Mouse (Mus musculus) kidney, adult 2 months (tissue): Measurements from ENCODE around the gene Hip1. TPM values are rescaled to one million over a fixed set of nuclear protein-coding genes. Genes with fewer than 3 reads are reported as not detected.

ENCODE experiments used
- DNase-seq: peaks from one replicate; pipeline ENCODE4 v3.0.0; 2021
- H3K27ac ChIP-seq: fragments of 200-500 bp; 2 replicates; pipeline ENCODE4 v1.5.1; 2012; ENCODE audit warnings: low read depth, low read length, control low read depth, inconsistent platforms; ENCODE audit not compliant: insufficient read depth
- H3K27me3 ChIP-seq: fragments of 200-500 bp; replicated peaks from 2 replicates; pipeline ENCODE4 v1.6.1; 2012; ENCODE audit warnings: mild to moderate bottlenecking, moderate library complexity, low read length, inconsistent platforms; ENCODE audit not compliant: control insufficient read depth, insufficient read depth
- H3K36me3 ChIP-seq: fragments of 200-500 bp; 2 replicates; pipeline ENCODE4 v1.6.1; 2012; ENCODE audit warnings: mild to moderate bottlenecking, moderate library complexity, low read length, inconsistent platforms; ENCODE audit not compliant: control insufficient read depth, insufficient read depth
- H3K4me1 ChIP-seq: fragments of 200-500 bp; 2 replicates; pipeline ENCODE4 v1.6.1; 2011; ENCODE audit warnings: low read length; ENCODE audit not compliant: control insufficient read depth, insufficient read depth
- H3K4me3 ChIP-seq: fragments of 200-500 bp; 2 replicates; pipeline ENCODE4 v1.5.1; 2011; ENCODE audit warnings: mild to moderate bottlenecking, low read depth, low read length, control low read depth; ENCODE audit not compliant: insufficient read depth
- CTCF ChIP-seq: fragments of 200-500 bp; conservative IDR thresholded peaks from 2 replicates; pipeline ENCODE4 v1.5.1; 2011; ENCODE audit warnings: low read depth, mild to moderate bottlenecking, control low read depth, low read length, moderate library complexity, mixed read lengths; ENCODE audit not compliant: insufficient read depth, insufficient read length
- POLR2A ChIP-seq: fragments of 200-500 bp; IDR thresholded peaks from one replicate; pipeline ENCODE4 v1.6.1; 2011; ENCODE audit warnings: low read depth, low read length, control low read depth
- WGBS: fragments of 180-500 bp; shearing (Covaris S2); methylation state at CpG from one replicate; pipeline ENCODE4 v1.1.7; 2018; 5-methylcytosine and 5-hydroxymethylcytosine counted together
- polyA plus RNA-seq: library from polyadenylated mRNA; depleted of rRNA; stranded (reverse); fragments of >200 nt; gene quantifications from 2 replicates; pipeline ENCODE4 v1.2.3, GENCODE M21; 2012; rRNA removed

Gene Hip1
- polyA plus RNA-seq, 1 experiment, result 14.1 TPM

DNA sequence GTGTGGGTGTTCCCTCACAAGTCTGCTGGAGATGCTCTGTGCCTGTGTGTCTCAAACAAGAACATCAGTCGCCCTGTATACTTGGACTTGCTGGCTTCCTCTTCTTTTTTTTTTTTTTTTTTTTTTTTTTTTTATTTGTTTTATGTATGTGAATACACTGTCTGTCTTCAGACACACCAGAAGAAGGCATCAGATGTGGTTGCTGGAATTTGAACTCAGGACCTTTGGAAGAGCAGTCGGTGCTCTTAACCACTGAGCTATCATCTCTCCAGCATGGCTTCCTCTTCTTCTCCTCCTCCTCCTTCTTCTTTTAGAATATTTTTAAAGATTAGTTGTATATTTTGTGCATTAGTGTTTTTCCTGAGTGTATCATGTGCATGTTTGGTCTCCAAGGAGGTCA lies 187.4 kb downstream of the Hip1 start:
- peak; percentile 56 for DNase-seq
- WGBS, result 78% methylated on average over 2 of the region's 2 CpGs

More for the DNA sequence above, 187.4 kb downstream of the Hip1 start:
- Histone ChIP-seq H3K4me1 (no peaks in the 10 kb centered on the region), H3K36me3 (no peaks in the 10 kb centered on the region), H3K27ac (no peak overlapping the region), H3K4me3 (no peak overlapping the region), H3K27me3 (peaks cover 1% of the 10 kb centered on the region; the same call in 1 of the 2 replicates)
- TF ChIP-seq CTCF (no peak), POLR2A (no peak)

Other genes starting within 250 kb of the Hip1 start
- 0.07 and 0.08 TPM in 2 replicates for gene Fkbp6, start 195.1 kb downstream of the Hip1 start, polyA plus RNA-seq
- gene Trim50, start 191.8 kb downstream of the Hip1 start, polyA plus RNA-seq, result 0.06 TPM in 1 of 2 replicates, not detected in the other
- 23.6 and 27.1 TPM in 2 replicates for gene Nsun5, start 175.2 kb downstream of the Hip1 start, polyA plus RNA-seq
- 10.1 and 12.6 TPM in 2 replicates for gene Pom121, start 150.6 kb downstream of the Hip1 start, polyA plus RNA-seq
- not detected in 2 replicates for gene Ccl26, start 18.4 kb upstream of the Hip1 start, polyA plus RNA-seq
- gene Ccl24, start 27.9 kb upstream of the Hip1 start, polyA plus RNA-seq, result 1.0 and 1.2 TPM in 2 replicates
- 50.9 and 56.5 TPM in 2 replicates for gene Rhbdd2, start 87.5 kb upstream of the Hip1 start, polyA plus RNA-seq
- 361 and 405 TPM in 2 replicates for gene Por, start 124.9 kb upstream of the Hip1 start, polyA plus RNA-seq
- gene Tmem120a, start 199.3 kb upstream of the Hip1 start, polyA plus RNA-seq, result 91.3 and 96.7 TPM in 2 replicates
- gene Styxl1, start 233.3 kb upstream of the Hip1 start, polyA plus RNA-seq, result 0.38 and 0.67 TPM in 2 replicates
- gene Mdh2, start 233.4 kb upstream of the Hip1 start, polyA plus RNA-seq, result 1,141 and 1,152 TPM in 2 replicates